Mouse (Mus musculus) bone marrow macrophage, adult 2 months (primary cell): Measurements from ENCODE around the gene Dab1.

ENCODE experiments used
- CTCF ChIP-seq: IDR thresholded peaks from 2 replicates; pipeline ENCODE4 v1.5.1; 2012; ENCODE audit warnings: low read depth, mild to moderate bottlenecking, low read length, moderate library complexity
- POLR2A ChIP-seq: IDR thresholded peaks from 2 replicates; pipeline ENCODE4 v1.6.1; 2012; ENCODE audit warnings: mild to moderate bottlenecking, low read depth, low read length, borderline replicate concordance

DNA sequence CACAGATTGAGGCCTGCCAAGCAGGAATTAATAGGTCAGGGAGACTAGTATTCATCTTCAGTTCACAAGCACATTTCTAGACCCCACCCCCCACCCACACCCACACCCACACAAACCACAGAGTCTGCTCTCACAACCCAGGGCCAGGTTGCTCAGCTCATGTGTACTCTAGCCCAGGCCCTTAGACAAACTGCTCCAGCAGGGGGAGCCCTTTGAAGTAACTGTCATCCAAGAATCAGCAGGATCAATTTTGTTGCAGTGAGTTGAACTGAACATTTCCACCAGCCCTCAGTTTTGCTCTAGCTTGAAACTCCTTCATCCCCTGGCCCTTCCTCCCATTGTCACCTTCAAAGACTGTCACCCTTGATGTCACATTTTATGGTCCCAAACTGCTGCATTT lies 1046.4 kb downstream of the Dab1 start:
- TF ChIP-seq CTCF (no peak), POLR2A (no peak)
